Mouse (Mus musculus) B cell, adult 2 months (primary cell): ENCODE measurements around the gene Dnajb12.
A peak's percentile ranks its signal among the peaks of the same experiment; 100 is the strongest.

Experiments
- DNase-seq, 2 experiments: peaks; one replicate each; pipeline ENCODE4 v3.0.0; 2022

Gene Dnajb12

DNA sequence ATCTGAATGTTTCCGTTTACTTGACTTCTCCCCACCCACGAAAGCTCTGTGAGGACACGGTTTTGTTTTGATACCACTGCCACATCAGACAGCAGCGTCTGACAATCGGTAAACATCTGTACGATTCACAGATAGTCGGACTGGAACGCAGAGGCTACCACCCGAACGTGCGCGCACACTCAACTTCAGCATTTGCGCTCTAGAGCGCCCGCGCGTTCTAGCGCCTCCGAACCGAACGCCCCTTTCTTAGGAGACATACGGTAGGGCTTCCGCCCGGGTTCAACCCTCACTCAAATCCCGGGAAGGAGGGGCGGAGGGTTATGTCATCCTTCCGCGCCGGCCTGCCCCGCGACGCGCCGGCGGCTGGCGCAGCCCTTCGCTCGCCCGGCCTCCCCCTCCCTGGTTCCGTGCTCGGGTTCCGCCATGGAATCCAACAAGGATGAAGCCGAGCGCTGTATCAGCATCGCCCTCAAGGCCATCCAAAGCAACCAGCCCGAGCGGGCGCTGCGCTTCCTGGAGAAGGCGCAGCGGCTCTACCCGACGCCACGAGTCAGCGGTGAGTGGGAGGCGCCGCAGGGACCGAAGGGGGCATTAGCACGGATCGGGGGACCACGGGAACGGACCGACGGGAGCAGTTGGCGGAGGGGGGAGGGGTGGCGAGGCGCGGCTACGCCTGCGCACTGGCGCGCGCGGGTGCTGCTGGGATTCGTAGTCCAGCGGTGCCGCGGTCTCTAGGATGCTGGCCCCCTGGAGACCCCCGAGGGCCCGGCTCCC lies at the start of gene Dnajb12:
Gene Dnajb12, plus strand, starts transcription at position 302 of the 774 bp plus-strand sequence.
- DNase-seq: peak; percentile 90 to 92

DNA sequence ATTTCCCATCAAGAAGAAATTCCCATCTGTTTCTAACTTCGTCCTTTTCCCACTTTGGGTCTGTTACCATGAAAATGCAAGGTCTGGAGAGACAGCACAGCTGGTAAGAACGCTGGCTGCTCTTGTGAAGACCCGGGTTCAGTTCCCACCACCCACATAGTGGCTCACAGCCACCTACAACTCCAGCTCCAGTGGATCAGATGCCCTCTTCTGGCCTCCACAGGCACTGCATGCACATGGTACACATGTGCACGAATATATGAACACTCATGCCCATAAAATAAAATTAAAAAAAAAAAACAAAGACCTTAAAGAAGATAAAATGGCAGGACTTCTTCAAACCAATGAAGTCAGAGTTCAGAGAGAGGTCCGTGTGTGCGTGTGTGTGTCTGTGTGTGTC lies 49.5 kb upstream of the Dnajb12 start:
- DNase-seq: no peak

DNA sequence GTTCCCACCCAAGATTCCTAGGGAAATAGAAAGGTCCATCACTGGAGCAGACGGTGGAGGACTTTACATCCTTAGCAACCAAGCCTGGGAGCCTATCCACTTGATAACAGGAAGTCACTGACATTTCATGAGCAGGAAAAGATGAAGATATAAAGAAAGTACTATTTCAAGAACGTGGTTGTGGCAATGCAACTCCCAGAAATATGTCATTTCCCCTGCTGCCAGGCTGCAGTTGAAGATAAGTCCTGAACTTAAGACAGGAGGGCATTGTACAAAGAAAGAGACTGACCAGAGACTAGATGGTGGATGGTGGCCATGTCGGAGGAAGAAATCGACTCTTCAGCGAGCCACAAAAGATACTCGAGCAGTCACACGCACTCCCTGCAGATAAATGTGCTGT lies 47.4 kb upstream of the Dnajb12 start:
- no peak for DNase-seq

DNA sequence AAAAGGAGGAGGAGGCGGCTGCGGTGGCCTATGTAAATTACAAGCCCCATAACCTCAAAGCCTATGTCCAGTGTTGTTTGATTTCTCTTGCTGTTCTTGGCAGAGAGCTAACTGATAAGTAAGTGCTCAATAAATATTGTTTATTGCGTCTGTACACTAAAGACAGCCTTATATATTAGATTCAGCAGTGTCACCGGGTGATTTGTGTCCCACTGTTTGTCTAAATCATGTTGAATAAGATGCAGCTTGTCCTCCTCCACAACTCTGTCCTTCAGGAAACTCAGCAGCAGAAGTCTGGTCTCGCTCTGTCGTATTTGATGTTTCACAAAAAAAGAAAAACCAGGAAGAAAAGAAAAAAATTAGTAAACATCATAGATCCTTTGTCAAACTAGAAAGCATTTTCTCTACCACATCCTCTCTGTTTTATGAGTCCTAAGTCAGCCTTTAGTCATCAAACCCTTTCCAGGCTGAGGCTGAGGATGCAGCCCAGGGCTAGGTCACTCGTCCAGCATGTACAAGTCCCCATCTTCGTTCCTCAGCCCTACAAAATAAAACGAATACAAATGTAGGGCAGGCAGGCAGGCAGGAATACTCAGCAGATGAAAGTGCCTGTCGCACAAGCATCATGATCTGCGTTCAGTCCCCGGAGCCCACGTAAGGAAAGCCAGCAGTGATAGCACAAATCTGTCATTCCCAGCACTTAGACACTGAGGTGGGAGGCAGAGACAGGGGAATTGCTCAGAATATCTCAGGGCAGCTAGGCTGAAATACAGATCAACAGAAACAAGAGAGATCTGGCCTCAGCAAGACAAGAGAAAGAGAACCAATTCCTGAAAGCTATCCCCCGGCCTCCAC lies 43.8 kb upstream of the Dnajb12 start:
- DNase-seq: no peak

- no peak for DNase-seq
Observed at GRCm38 (mm10) chr10:59837490-59837889, 41.9 kb upstream of the Dnajb12 start.

GRCm38 (mm10) chr10:59841434-59841833 lies 37.9 kb upstream of the Dnajb12 start:
- no peak for DNase-seq

GRCm38 (mm10) chr10:59843125-59843524 lies 36.2 kb upstream of the Dnajb12 start:
- no peak for DNase-seq

DNA sequence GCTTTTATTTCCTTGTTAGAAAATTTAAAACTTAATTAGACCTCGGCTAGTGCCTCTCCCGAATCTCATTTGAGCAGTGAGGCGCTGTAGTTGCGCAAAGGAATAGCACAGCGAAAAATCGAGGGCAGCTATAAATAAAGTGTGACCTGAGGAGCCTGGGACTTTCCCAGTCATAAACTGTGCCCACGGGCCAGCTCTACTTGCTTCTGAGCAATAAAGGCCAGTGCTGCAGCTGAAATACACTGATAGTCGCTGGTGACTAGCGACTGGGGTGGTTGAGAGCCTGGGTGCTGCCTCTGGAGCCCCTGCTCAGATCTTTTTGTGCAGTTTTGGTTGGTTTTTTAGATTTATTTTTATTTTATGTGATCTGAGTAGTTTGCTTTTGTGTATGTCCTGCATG lies 34.7 kb upstream of the Dnajb12 start:
- no peak for DNase-seq

DNA sequence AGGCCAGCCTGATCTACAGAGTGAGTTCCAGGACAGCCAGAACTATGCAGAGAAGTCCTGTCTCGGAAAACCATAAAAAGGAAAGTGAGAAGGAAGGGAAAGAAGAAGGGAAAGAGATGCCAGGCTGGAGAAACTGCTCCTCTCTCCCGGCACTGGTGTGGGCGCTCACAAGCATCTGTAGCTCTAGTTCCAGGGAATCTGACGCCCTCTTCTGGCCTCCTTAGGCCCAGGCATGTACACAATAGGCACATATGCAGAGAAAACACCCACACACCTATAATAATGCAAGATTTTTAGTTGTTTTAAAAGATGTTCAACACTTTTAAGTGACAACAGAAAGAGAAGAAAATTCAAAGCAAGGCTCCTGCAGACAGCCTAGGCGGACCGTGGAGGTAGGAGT lies 32.9 kb upstream of the Dnajb12 start:
- DNase-seq: no peak

GRCm38 (mm10) chr10:59848079-59848877 lies 31.1 kb upstream of the Dnajb12 start:
- DNase-seq: no peak

DNA sequence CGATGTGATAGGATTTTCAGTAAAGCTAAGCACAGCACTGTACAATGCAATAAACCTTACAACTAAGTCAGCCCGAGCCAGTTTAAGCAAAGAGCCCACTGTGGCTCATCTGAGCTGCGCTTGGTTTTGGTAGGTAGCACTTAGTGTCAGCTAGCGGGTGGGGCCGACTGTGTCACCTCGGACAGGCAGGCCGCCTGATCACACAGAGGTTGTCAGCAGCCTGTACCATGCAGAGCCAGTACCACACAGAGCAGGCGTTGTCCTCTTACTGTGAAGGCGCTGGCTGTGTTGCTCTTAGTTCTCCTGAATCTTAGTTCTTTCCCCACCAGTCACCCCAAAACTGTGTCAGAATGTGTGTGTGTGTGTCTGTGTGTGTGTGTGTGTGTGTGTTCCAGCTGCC lies 30.4 kb upstream of the Dnajb12 start:
- no peak for DNase-seq

- no peak for DNase-seq
Observed at GRCm38 (mm10) chr10:59849371-59849770, 30.0 kb upstream of the Dnajb12 start.

- DNase-seq: no peak
Observed at GRCm38 (mm10) chr10:59857157-59857556, 22.2 kb upstream of the Dnajb12 start.

- DNase-seq: no peak
Observed at GRCm38 (mm10) chr10:59860684-59861083, 18.7 kb upstream of the Dnajb12 start.

GRCm38 (mm10) chr10:59861201-59861600 lies 18.2 kb upstream of the Dnajb12 start:
- DNase-seq: no peak

DNA sequence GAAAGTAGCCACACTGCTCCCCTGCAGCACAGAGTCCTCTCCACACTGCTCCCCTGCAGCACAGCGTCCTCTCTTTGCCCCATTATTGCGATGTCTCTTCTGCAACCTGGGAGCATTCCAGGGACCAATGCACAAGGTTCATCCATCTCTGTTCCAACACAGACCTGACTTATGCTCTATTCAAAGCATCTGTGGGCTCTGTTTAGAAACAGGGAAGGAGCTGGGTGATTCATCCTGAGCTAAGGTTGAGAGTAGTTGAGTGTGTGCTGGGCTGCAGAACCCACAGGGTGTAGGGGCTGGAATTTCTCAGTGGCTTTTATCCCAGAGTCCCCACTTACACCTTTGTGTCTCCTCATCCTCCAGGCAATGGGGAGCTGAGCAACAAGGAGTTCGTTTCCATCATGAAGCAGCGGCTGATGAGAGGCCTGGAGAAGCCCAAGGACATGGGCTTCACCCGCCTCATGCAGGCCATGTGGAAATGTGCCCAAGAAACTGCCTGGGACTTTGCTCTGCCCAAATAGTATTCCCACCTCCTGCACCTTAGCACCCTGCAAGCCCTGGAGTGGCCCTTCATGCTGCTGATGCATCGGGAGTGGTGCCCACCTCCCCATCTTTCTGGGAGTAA lies 16.4 kb upstream of the Dnajb12 start:
- DNase-seq: no peak

- no peak for DNase-seq
Observed at GRCm38 (mm10) chr10:59863620-59864019, 15.7 kb upstream of the Dnajb12 start.

DNA sequence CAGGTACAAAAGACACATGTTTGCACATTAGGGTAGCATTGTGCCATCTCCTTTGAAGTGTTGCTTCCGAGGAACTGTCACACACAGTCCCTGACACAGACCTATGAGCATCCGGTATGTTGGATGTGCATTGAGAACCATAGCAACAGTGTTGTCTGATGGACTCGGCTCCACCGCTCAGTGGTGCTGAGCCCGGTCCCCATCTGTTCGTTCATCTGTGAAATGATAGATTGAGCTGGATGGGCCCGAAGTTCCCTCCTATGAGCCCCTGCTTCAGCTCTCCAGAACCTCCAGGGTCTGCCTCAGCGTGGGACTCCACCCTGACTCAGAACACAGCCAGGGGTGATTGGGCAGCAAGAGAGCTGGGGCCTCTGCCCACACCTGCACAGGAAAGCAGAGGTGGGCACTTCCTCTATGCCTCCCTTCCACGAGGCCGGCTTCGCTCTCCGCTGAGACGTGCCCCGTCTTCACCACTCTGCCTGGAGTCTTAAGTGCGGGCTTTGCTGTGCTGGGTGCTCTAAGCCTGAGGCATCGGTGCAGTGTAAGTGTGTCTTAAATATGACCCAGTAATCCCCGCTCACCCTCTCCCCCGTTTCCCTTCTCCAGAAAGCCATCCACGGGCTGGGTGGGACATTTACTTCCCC lies 15.0 kb upstream of the Dnajb12 start:
- peak; percentile 28 to 34 for DNase-seq

DNA sequence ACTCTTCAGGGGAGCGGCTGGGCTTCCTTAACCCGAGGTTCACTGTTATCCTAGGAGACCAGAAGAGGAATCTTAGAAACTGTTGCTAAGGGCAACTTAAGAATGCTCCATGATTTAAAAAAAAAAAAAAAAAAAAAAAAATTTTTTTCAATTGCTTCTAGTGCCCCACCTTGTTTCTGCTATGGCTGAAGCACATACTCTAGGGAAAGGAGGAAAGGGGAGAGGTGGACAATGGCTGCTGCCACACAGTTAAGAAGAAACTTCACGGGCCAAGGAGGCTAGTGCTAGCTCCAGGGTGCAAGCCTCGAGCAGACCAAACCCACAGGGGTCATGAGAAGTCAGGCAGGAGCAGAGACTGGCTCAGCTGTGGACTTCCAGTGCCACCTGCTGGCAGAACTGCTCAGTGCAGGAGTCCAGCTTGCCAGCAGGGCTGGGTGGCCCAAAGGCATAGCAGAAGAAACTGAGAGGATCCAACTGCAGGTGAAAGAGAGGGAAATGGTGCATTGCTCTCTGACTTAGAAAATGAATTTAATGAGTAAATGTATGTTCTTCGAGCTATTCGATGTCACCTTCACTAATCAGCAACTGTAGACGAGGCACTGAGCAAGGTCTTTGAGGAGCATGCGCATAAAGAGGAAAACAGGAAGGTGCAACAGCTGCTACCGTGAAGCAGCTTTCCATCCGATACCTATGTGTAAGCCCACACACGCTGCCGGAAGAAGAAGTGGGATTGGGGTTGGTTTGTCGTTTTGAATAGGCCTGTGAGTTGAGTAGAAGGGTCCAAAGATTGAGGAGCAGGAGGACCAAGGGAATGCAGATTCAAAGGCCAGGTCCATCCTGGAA lies 14.3 kb upstream of the Dnajb12 start:
- DNase-seq: peak; percentile 91 to 92

GRCm38 (mm10) chr10:59868266-59868665 lies 11.1 kb upstream of the Dnajb12 start:
- DNase-seq: no peak

GRCm38 (mm10) chr10:59870038-59870437 lies 9.3 kb upstream of the Dnajb12 start:
- no peak for DNase-seq
